Mouse (Mus musculus) small intestine, adult 2 months (tissue): ENCODE measurements around the gene Mlf1. TPM values are rescaled to one million over a fixed set of nuclear protein-coding genes. Genes with fewer than 3 reads are reported as not detected.

Source experiments
- H3K27ac ChIP-seq: fragments of 200-500 bp; 2 replicates; pipeline ENCODE4 v1.5.1; 2012; ENCODE audit warnings: low read depth, low read length, control low read depth, inconsistent platforms; ENCODE audit not compliant: insufficient read depth
- H3K27me3 ChIP-seq: fragments of 200-500 bp; 2 replicates; pipeline ENCODE4 v1.6.1; 2012; ENCODE audit warnings: mild to moderate bottlenecking, moderate library complexity, low read length, inconsistent platforms; ENCODE audit not compliant: control insufficient read depth, insufficient read depth
- H3K36me3 ChIP-seq: fragments of 200-500 bp; 2 replicates; pipeline ENCODE4 v1.6.1; 2012; ENCODE audit warnings: mild to moderate bottlenecking, low read length, control low read depth, inconsistent platforms; ENCODE audit not compliant: control insufficient read depth, insufficient read depth
- H3K4me1 ChIP-seq: fragments of 200-500 bp; 2 replicates; pipeline ENCODE4 v1.6.1; 2012; ENCODE audit warnings: low read length, inconsistent platforms, mixed read lengths; ENCODE audit not compliant: control insufficient read depth, insufficient read depth, insufficient read length
- H3K4me3 ChIP-seq: fragments of 200-500 bp; 2 replicates; pipeline ENCODE4 v1.5.1; 2012; ENCODE audit warnings: low read depth, mild to moderate bottlenecking, control low read depth, inconsistent platforms, low read length, moderate library complexity
- CTCF ChIP-seq: fragments of 200-500 bp; IDR thresholded peaks from 2 replicates; pipeline ENCODE4 v1.5.1; 2012; ENCODE audit warnings: low read depth, mild to moderate bottlenecking, control low read depth, inconsistent platforms, low read length, moderate library complexity, mixed read lengths; ENCODE audit not compliant: insufficient replicate concordance, insufficient read length; ENCODE audit errors: extremely low read depth
- POLR2A ChIP-seq: fragments of 200-500 bp; IDR thresholded peaks from 2 replicates; pipeline ENCODE4 v1.6.1; 2012; ENCODE audit warnings: low read depth, mild to moderate bottlenecking, control low read depth, inconsistent platforms, low read length, moderate library complexity
- whole genome bisulfite sequencing: fragments of 180-500 bp; shearing (Covaris S2); methylation state at CpG from one replicate; pipeline ENCODE4 v1.1.7; 2018; 5-methylcytosine and 5-hydroxymethylcytosine counted together
- polyA plus RNA-seq: library from polyadenylated mRNA; depleted of rRNA; stranded (reverse); fragments of >200 nt; gene quantifications from 2 replicates; pipeline ENCODE4 v1.2.3, GENCODE M21; 2012; rRNA removed

The Mlf1 gene
- 0.25 TPM in 1 of 2 replicates, not detected in the other for polyA plus RNA-seq

- TF ChIP-seq CTCF = no peak
- no peak for TF ChIP-seq POLR2A
- Histone ChIP-seq H3K4me3 (peak within 1 kb of the TSS; percentile 57), H3K4me1 (no peaks in the 10 kb centered on the region), H3K36me3 (no peaks in the 10 kb centered on the region), H3K27ac (no peak within 1 kb of the TSS), H3K27me3 (peaks cover 5% of the 10 kb centered on the region)
- 1% methylated on average over 35 of the region's 35 CpGs for WGBS
Measured at GRCm38 (mm10) chr3:67373872-67374271, at the start of gene Mlf1. Gene Mlf1, plus strand, starts transcription at chr3:67374097.

GRCm38 (mm10) chr3:67339558-67339957 is 34.3 kb upstream of the Mlf1 start:
- WGBS = 52% methylated on average over 3 of the region's 3 CpGs
- TF ChIP-seq CTCF (no peak), POLR2A (no peak)
- Histone ChIP-seq H3K4me3 (no peak overlapping the region), H3K27ac (no peak overlapping the region), H3K27me3 (no peaks in the 10 kb centered on the region), H3K4me1 (no peaks in the 10 kb centered on the region), H3K36me3 (no peaks in the 10 kb centered on the region)

- 80% methylated on average over 7 of the region's 7 CpGs for WGBS
- Histone ChIP-seq H3K4me1 (no peaks in the 10 kb centered on the region), H3K36me3 (no peaks in the 10 kb centered on the region), H3K27ac (no peak overlapping the region), H3K27me3 (no peaks in the 10 kb centered on the region), H3K4me3 (no peak overlapping the region)
- TF ChIP-seq CTCF = no peak
- no peak for TF ChIP-seq POLR2A
Measured at GRCm38 (mm10) chr3:67340921-67341320, 33.0 kb upstream of the Mlf1 start.

GRCm38 (mm10) chr3:67343004-67343662 is 30.8 kb upstream of the Mlf1 start:
- H3K36me3 ChIP-seq = no peaks in the 10 kb centered on the region
- WGBS = 70% methylated on average over 5 of the region's 5 CpGs
- H3K4me1 ChIP-seq = no peaks in the 10 kb centered on the region
- no peak overlapping the region for H3K27ac ChIP-seq
- no peaks in the 10 kb centered on the region for H3K27me3 ChIP-seq
- H3K4me3 ChIP-seq = no peak overlapping the region
- TF ChIP-seq POLR2A = no peak
- TF ChIP-seq CTCF = no peak

- TF ChIP-seq CTCF = peak; percentile 23; the same call in 1 of the 2 replicates
- no peak for TF ChIP-seq POLR2A
- 16% methylated on average over 2 of the region's 2 CpGs for WGBS
- H3K27ac ChIP-seq = no peak overlapping the region
- no peak overlapping the region for H3K4me3 ChIP-seq
- no peaks in the 10 kb centered on the region for H3K4me1 ChIP-seq
- no peaks in the 10 kb centered on the region for H3K36me3 ChIP-seq
- no peaks in the 10 kb centered on the region for H3K27me3 ChIP-seq
Measured at GRCm38 (mm10) chr3:67344599-67344998, 29.3 kb upstream of the Mlf1 start.

GRCm38 (mm10) chr3:67346674-67347073 is 27.2 kb upstream of the Mlf1 start:
- H3K27ac ChIP-seq = no peak overlapping the region
- 69% methylated on average over 2 of the region's 2 CpGs for WGBS
- TF ChIP-seq CTCF (no peak), POLR2A (no peak)
- no peaks in the 10 kb centered on the region for H3K36me3 ChIP-seq
- H3K27me3 ChIP-seq = no peaks in the 10 kb centered on the region
- H3K4me1 ChIP-seq = no peaks in the 10 kb centered on the region
- no peak overlapping the region for H3K4me3 ChIP-seq

- TF ChIP-seq CTCF (no peak), POLR2A (no peak)
- H3K4me3 ChIP-seq = no peak overlapping the region
- H3K4me1 ChIP-seq = no peaks in the 10 kb centered on the region
- no peak overlapping the region for H3K27ac ChIP-seq
- 0 out of 2 replicates have a peak, but pooled peaks cover 1% of the 10 kb centered on the region for H3K36me3 ChIP-seq
- 86% methylated on average over 12 of the region's 12 CpGs for WGBS
- H3K27me3 ChIP-seq = no peaks in the 10 kb centered on the region
Measured at GRCm38 (mm10) chr3:67351406-67352127, 22.3 kb upstream of the Mlf1 start.
